Mouse (Mus musculus): ENCODE measurements around the gene Zzef1. TPM values are rescaled to one million over a fixed set of nuclear protein-coding genes. Genes with fewer than 3 reads are reported as not detected.

Zzef1 gene
- total and polyA plus RNA-seq, 3 experiments, result 10.5 to 20.8 (median 16.8) TPM

GRCm38 (mm10) chr11:72813687-72814086 is 17.7 kb downstream of the Zzef1 start:
- Histone ChIP-seq H3K27me3 (replicated peaks) (no peaks in the 10 kb centered on the region), H3K79me2 (replicated peaks; ENCODE audit: control insufficient read depth, extremely low read depth, insufficient read depth, poor library complexity, severe bottlenecking) (peaks cover 2% of the 10 kb centered on the region; the same call in 1 of the 2 replicates), H3K4me1 (ENCODE audit: control insufficient read depth in 1 of 2, insufficient read depth in 2 of 2) (peaks cover 8 to 26% of the 10 kb centered on the region in 2 experiments), H3K36me3 (replicated peaks in 1 of 2; ENCODE audit: control insufficient read depth in 1 of 2, insufficient read depth in 1 of 2, low read length in 1 of 2) (peaks cover under 1 to 10% of the 10 kb centered on the region in 2 experiments), H3K4me2 (ENCODE audit: insufficient read depth, low read depth, poor library complexity, severe bottlenecking) (no peak overlapping the region), H3K27ac (ENCODE audit: insufficient read depth, low read depth) (no peak overlapping the region), H3K9me3 (replicated peaks; ENCODE audit: low read length) (peaks cover 2% of the 10 kb centered on the region), H3K9ac (ENCODE audit: insufficient read depth, low read depth) (no peak overlapping the region), H3K4me3 (replicated peaks in 1 of 3; ENCODE audit: low read depth in 2 of 3, low read length in 2 of 3, poor library complexity in 1 of 3) (no peak overlapping the region)
- no peak for DNase-seq (ENCODE audit: extremely low read depth)
- dilution Hi-C loops (cut with MboI; ENCODE audit: extremely low pct_ligation_motif_present, extremely low pct_unique_long_range_greater_than_20kb, low sequenced_read_pairs), result no loop called here
- no peak for TF ChIP-seq ZC3H11A (IDR thresholded peaks at IDR 0.05; ENCODE audit: low read depth, low read length)
- no peak for TF ChIP-seq ETS1 (conservative IDR thresholded peaks at IDR 0.05; ENCODE audit: low read depth, low read length)
- TF ChIP-seq RCOR1 (conservative IDR thresholded peaks at IDR 0.05; ENCODE audit: low read depth, low read length), result no peak
- TF ChIP-seq SIN3A (IDR thresholded peaks at IDR 0.05; ENCODE audit: low read length), result no peak
- TF ChIP-seq JUND (conservative IDR thresholded peaks at IDR 0.05; ENCODE audit: low read depth, low read length), result no peak
- no peak for TF ChIP-seq RAD21 (IDR thresholded peaks at IDR 0.05; ENCODE audit: low read depth, low read length)
- no peak for TF ChIP-seq HCFC1 (IDR thresholded peaks at IDR 0.05; ENCODE audit: low read depth, low read length)
- in situ Hi-C loops (cut with MboI; ENCODE audit: low pct_ligation_motif_present, low pct_unique_long_range_greater_than_20kb, low sequenced_read_pairs), result no loop called here

GRCm38 (mm10) chr11:72814188-72814587 is 18.2 kb downstream of the Zzef1 start:
- Histone ChIP-seq H3K9ac (ENCODE audit: insufficient read depth, low read depth) (no peak overlapping the region), H3K79me2 (replicated peaks; ENCODE audit: control insufficient read depth, extremely low read depth, insufficient read depth, poor library complexity, severe bottlenecking) (peaks cover 2% of the 10 kb centered on the region; the same call in 1 of the 2 replicates), H3K9me3 (replicated peaks; ENCODE audit: low read length) (peaks cover 2% of the 10 kb centered on the region), H3K4me2 (ENCODE audit: insufficient read depth, low read depth, poor library complexity, severe bottlenecking) (no peak overlapping the region), H3K27me3 (replicated peaks) (no peaks in the 10 kb centered on the region), H3K4me3 (replicated peaks in 1 of 3; ENCODE audit: low read depth in 2 of 3, low read length in 2 of 3, poor library complexity in 1 of 3) (no peak overlapping the region), H3K4me1 (ENCODE audit: control insufficient read depth in 1 of 2, insufficient read depth in 2 of 2) (peaks cover 10 to 31% of the 10 kb centered on the region in 2 experiments), H3K36me3 (replicated peaks in 1 of 2; ENCODE audit: control insufficient read depth in 1 of 2, insufficient read depth in 1 of 2, low read length in 1 of 2) (peaks cover 4 to 14% of the 10 kb centered on the region in 2 experiments), H3K27ac (ENCODE audit: insufficient read depth, low read depth) (no peak overlapping the region)
- in situ Hi-C loops (cut with MboI; ENCODE audit: low pct_ligation_motif_present, low pct_unique_long_range_greater_than_20kb, low sequenced_read_pairs), result no loop called here
- dilution Hi-C loops (cut with MboI; ENCODE audit: extremely low pct_ligation_motif_present, extremely low pct_unique_long_range_greater_than_20kb, low sequenced_read_pairs), result no loop called here
- DNase-seq (ENCODE audit: extremely low read depth), result no peak
- TF ChIP-seq CTCF (conservative IDR thresholded peaks at IDR 0.05 in 1 of 2, IDR thresholded peaks at IDR 0.05 in 1 of 2; ENCODE audit: low read depth in 2 of 2, low read length in 2 of 2) (peak in 1 of 2 experiments; percentile 37; a peak in 3 of 4 replicates), CHD2 (IDR thresholded peaks at IDR 0.05; ENCODE audit: low read length) (no peak), RAD21 (IDR thresholded peaks at IDR 0.05; ENCODE audit: low read depth, low read length) (peak; percentile 8; the same call in 1 of the 2 replicates)

DNA sequence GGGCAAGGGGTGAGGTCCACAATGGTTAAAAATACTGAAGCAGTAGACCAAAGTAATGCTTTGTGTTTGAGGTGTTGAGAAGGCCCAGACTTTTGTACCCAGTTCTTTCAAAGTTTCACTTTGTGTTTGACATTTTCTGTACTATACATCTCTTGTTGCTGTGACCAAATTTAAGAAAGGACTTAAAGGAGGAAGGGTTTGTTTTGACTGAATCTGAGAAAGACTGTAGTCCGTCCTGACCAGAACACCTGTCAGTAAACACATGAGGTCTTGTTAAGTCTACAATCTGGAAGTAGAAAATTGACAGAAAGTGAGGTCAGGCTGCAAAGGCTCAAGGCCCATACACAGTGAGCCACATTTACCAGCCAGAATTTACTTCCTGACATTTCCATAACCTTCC is 20.8 kb downstream of the Zzef1 start:
- dilution Hi-C loops (cut with MboI; ENCODE audit: extremely low pct_ligation_motif_present, extremely low pct_unique_long_range_greater_than_20kb, low sequenced_read_pairs), result no loop called here
- in situ Hi-C loops (cut with MboI; ENCODE audit: low pct_ligation_motif_present, low pct_unique_long_range_greater_than_20kb, low sequenced_read_pairs), result no loop called here
- peak; percentile 28 for DNase-seq (ENCODE audit: extremely low read depth)
- Histone ChIP-seq H3K27ac (ENCODE audit: insufficient read depth, low read depth) (no peak overlapping the region), H3K27me3 (replicated peaks) (no peaks in the 10 kb centered on the region), H3K4me3 (replicated peaks in 1 of 3; ENCODE audit: low read depth in 2 of 3, low read length in 2 of 3, poor library complexity in 1 of 3) (no peak overlapping the region), H3K4me2 (ENCODE audit: insufficient read depth, low read depth, poor library complexity, severe bottlenecking) (peak overlapping the region; percentile 42; the same call in 1 of the 2 replicates), H3K9ac (ENCODE audit: insufficient read depth, low read depth) (no peak overlapping the region), H3K79me2 (replicated peaks; ENCODE audit: control insufficient read depth, extremely low read depth, insufficient read depth, poor library complexity, severe bottlenecking) (peaks cover 2% of the 10 kb centered on the region; the same call in 1 of the 2 replicates), H3K9me3 (replicated peaks; ENCODE audit: low read length) (peaks cover 2% of the 10 kb centered on the region), H3K36me3 (replicated peaks in 1 of 2; ENCODE audit: control insufficient read depth in 1 of 2, insufficient read depth in 1 of 2, low read length in 1 of 2) (peaks cover 20 to 38% of the 10 kb centered on the region in 2 experiments), H3K4me1 (ENCODE audit: control insufficient read depth in 1 of 2, insufficient read depth in 2 of 2) (peaks cover 10 to 36% of the 10 kb centered on the region in 2 experiments)
- TF ChIP-seq ETS1 (conservative IDR thresholded peaks at IDR 0.05; ENCODE audit: low read depth, low read length), result 0 out of 2 replicates have a peak, but pooled peaks have one; percentile 44
- TF ChIP-seq TCF12 (IDR thresholded peaks at IDR 0.05; ENCODE audit: low read depth, low read length), result peak; percentile 59
- no peak for TF ChIP-seq GABPA (IDR thresholded peaks at IDR 0.05; ENCODE audit: insufficient replicate concordance, low read depth, low read length)
- no peak for TF ChIP-seq MAFK (IDR thresholded peaks at IDR 0.05; ENCODE audit: insufficient replicate concordance, low read length)
- TF ChIP-seq TBP (conservative IDR thresholded peaks at IDR 0.05; ENCODE audit: low read depth, low read length), result no peak
- no peak for TF ChIP-seq NRF1 (IDR thresholded peaks at IDR 0.05; ENCODE audit: low read depth, low read length)
- TF ChIP-seq IRF4 (IDR thresholded peaks at IDR 0.05; ENCODE audit: low read depth, low read length), result peak; percentile 57; the same call in 1 of the 2 replicates
- TF ChIP-seq JUND (conservative IDR thresholded peaks at IDR 0.05; ENCODE audit: low read depth, low read length), result peak; percentile 6; the same call in 1 of the 2 replicates
- TF ChIP-seq KAT2A (IDR thresholded peaks at IDR 0.05; ENCODE audit: insufficient replicate concordance, low read length), result no peak
- no peak for TF ChIP-seq E2F4 (IDR thresholded peaks at IDR 0.05; ENCODE audit: insufficient replicate concordance, low read depth, low read length)
- no peak for TF ChIP-seq CHD2 (IDR thresholded peaks at IDR 0.05; ENCODE audit: low read length)
- TF ChIP-seq POLR2AphosphoS2 (IDR thresholded peaks at IDR 0.05; ENCODE audit: low read depth, low read length), result no peak
- TF ChIP-seq RAD21 (IDR thresholded peaks at IDR 0.05; ENCODE audit: low read depth, low read length), result no peak
- no peak for TF ChIP-seq UBTF (IDR thresholded peaks at IDR 0.05; ENCODE audit: low read depth, low read length)
- TF ChIP-seq MXI1 (IDR thresholded peaks at IDR 0.05; ENCODE audit: low read depth, low read length), result no peak; the same call in 1 of the 2 replicates
- no peak for TF ChIP-seq PAX5 (IDR thresholded peaks at IDR 0.05; ENCODE audit: low read length)
- no peak for TF ChIP-seq NELFE (IDR thresholded peaks at IDR 0.05; ENCODE audit: low read depth, low read length)
- TF ChIP-seq ZKSCAN1 (IDR thresholded peaks at IDR 0.05; ENCODE audit: borderline replicate concordance, low read depth, low read length), result no peak
- no peak for TF ChIP-seq USF1 (IDR thresholded peaks at IDR 0.05; ENCODE audit: low read depth, low read length)

All from CH12.LX (cell line).